Mouse (Mus musculus): ENCODE measurements around the gene Dnase2b.

The Dnase2b gene

GRCm38 (mm10) chr3:146570939-146571338, 44.5 kb downstream of the Dnase2b start:
- no peak for DNase-seq (ENCODE audit: low read depth in 2 of 2, low spot score in 2 of 2)

GRCm38 (mm10) chr3:146570148-146570782, 45.1 kb downstream of the Dnase2b start, which contains the start of gene Uox:
Gene Uox, plus strand, starts transcription at chr3:146570426.
- DNase-seq (ENCODE audit: low read depth in 2 of 2, low spot score in 2 of 2): no peak

GRCm38 (mm10) chr3:146569594-146569993, 45.8 kb downstream of the Dnase2b start:
- no peak for DNase-seq (ENCODE audit: low read depth in 2 of 2, low spot score in 2 of 2)

GRCm38 (mm10) chr3:146567884-146568530, 47.4 kb downstream of the Dnase2b start:
- DNase-seq (ENCODE audit: low read depth in 2 of 2, low spot score in 2 of 2): no peak

GRCm38 (mm10) chr3:146567366-146567765, 48.0 kb downstream of the Dnase2b start:
- DNase-seq (ENCODE audit: low read depth in 2 of 2, low spot score in 2 of 2): no peak

GRCm38 (mm10) chr3:146565065-146565411, 50.4 kb downstream of the Dnase2b start:
- no peak for DNase-seq (ENCODE audit: low read depth in 2 of 2, low spot score in 2 of 2)

- DNase-seq (ENCODE audit: low read depth in 2 of 2, low spot score in 2 of 2): peak; percentile 68 to 75
Observed at GRCm38 (mm10) chr3:146564268-146565064, 50.9 kb downstream of the Dnase2b start.

- no peak for DNase-seq (ENCODE audit: low read depth in 2 of 2, low spot score in 2 of 2)
Observed at GRCm38 (mm10) chr3:146562936-146563335, 52.5 kb downstream of the Dnase2b start.

- no peak for DNase-seq (ENCODE audit: low read depth in 2 of 2, low spot score in 2 of 2)
Observed at GRCm38 (mm10) chr3:146557507-146557906, 57.9 kb downstream of the Dnase2b start.

GRCm38 (mm10) chr3:146556567-146556966, 58.8 kb downstream of the Dnase2b start:
- DNase-seq (ENCODE audit: low read depth in 2 of 2, low spot score in 2 of 2): no peak

- DNase-seq (ENCODE audit: low read depth in 2 of 2, low spot score in 2 of 2): no peak
Observed at GRCm38 (mm10) chr3:146554816-146555215, 60.6 kb downstream of the Dnase2b start.

GRCm38 (mm10) chr3:146543632-146544031, 71.8 kb downstream of the Dnase2b start:
- DNase-seq (ENCODE audit: low read depth in 2 of 2, low spot score in 2 of 2): no peak

- no peak for DNase-seq (ENCODE audit: low read depth in 2 of 2, low spot score in 2 of 2)
Observed at GRCm38 (mm10) chr3:146540521-146541273, 74.7 kb downstream of the Dnase2b start.

- DNase-seq (ENCODE audit: low read depth in 2 of 2, low spot score in 2 of 2): no peak
Observed at GRCm38 (mm10) chr3:146534986-146535385, 80.4 kb downstream of the Dnase2b start.

Measured in CD8-positive naive resting alpha-beta T cell, adult 2 months (primary cell).